Mouse (Mus musculus) heart, embryonic 14.5 days (tissue): ENCODE results near the gene Irak2. TPM values are rescaled to one million over a fixed set of nuclear protein-coding genes. Genes with fewer than 3 reads are reported as not detected.
"Not testable (repeated sequence)": the region's sequence is repeated elsewhere in the genome, so short reads cannot be mapped to it uniquely, and the experiment has no call there.

Experiments used
- ATAC-seq: fragments of 200-750 bp; cut with Nextera tagmentation; 2 replicates; pipeline ENCODE4 v1.8.0; 2017; ENCODE audit warnings: low read depth, moderate TSS enrichment; ENCODE audit not compliant: insufficient number of reproducible peaks, insufficient read depth, low FRiP score
- H3K27ac ChIP-seq, 2 experiments: fragments of 200-500 bp in 1 of 2; fragments of 300-500 bp in 1 of 2; sonication (generic) in 1 of 2; replicated peaks in 1 of 2; 2 replicates each; pipeline ENCODE4 v1.5.1; 2012 to 2014; ENCODE audit warnings: low read depth in 2 of 2, low read length in 2 of 2, control low read depth in 1 of 2, mild to moderate bottlenecking in 1 of 2, mixed read lengths in 1 of 2; ENCODE audit not compliant: control insufficient read depth in 1 of 2, insufficient read depth in 1 of 2
- H3K27me3 ChIP-seq: fragments of 300-500 bp; sonication (generic); 2 replicates; pipeline ENCODE4 v1.6.1; 2014; ENCODE audit warnings: mild to moderate bottlenecking, low read length, control low read depth; ENCODE audit not compliant: control insufficient read depth, insufficient read depth
- H3K36me3 ChIP-seq: fragments of 300-500 bp; sonication (generic); 2 replicates; pipeline ENCODE4 v1.6.1; 2014; ENCODE audit warnings: mild to moderate bottlenecking, control low read depth, low read length, mixed read lengths; ENCODE audit not compliant: control insufficient read depth, insufficient read depth
- H3K4me1 ChIP-seq, 2 experiments: fragments of 200-500 bp in 1 of 2; fragments of 300-500 bp in 1 of 2; sonication (generic) in 1 of 2; 2 replicates each; pipeline ENCODE4 v1.6.1; 2012 to 2014; ENCODE audit warnings: low read length in 2 of 2, control low read depth in 1 of 2, mixed read lengths in 1 of 2; ENCODE audit not compliant: control insufficient read depth in 2 of 2, insufficient read depth in 2 of 2
- H3K4me2 ChIP-seq: fragments of 300-500 bp; sonication (generic); 2 replicates; pipeline ENCODE4 v1.6.1; 2014; ENCODE audit warnings: mild to moderate bottlenecking, low read length
- H3K4me3 ChIP-seq, 2 experiments: fragments of 200-500 bp in 1 of 2; fragments of 300-500 bp in 1 of 2; sonication (generic) in 1 of 2; 2 replicates each; pipeline ENCODE4 v1.5.1; 2012 to 2014; ENCODE audit warnings: low read length in 2 of 2, mild to moderate bottlenecking in 2 of 2, control low read depth in 1 of 2, low read depth in 1 of 2, moderate library complexity in 1 of 2; ENCODE audit not compliant: control insufficient read depth in 1 of 2, insufficient read depth in 1 of 2
- H3K9ac ChIP-seq: fragments of 300-500 bp; sonication (generic); 2 replicates; pipeline ENCODE4 v1.6.1; 2014; ENCODE audit warnings: mild to moderate bottlenecking, low read length
- H3K9me3 ChIP-seq: fragments of 300-500 bp; sonication (generic); 2 replicates; pipeline ENCODE4 v1.6.1; 2016; ENCODE audit warnings: low read length, control low read depth; ENCODE audit not compliant: control insufficient read depth
- WGBS: fragments of 180-500 bp; shearing (Covaris S2); extraction: QIAGEN DNeasy Blood & Tissue Kit; methylation state at CpG from one replicate; pipeline ENCODE4 v1.1.7; 2014; 5-methylcytosine and 5-hydroxymethylcytosine counted together
- polyA plus RNA-seq: library from polyadenylated mRNA; unstranded; fragments of >200 nt; fragmentation: Nextera tagmentation; extraction: Ambion mirVana; gene quantifications from 2 replicates; pipeline ENCODE4 v1.2.1, GENCODE M21; 2014

Irak2 gene
- polyA plus RNA-seq, 1 experiment from 2014 or later: 3.9 TPM

- not testable (repeated sequence) for H3K27me3 ChIP-seq, H3K4me2 ChIP-seq, H3K4me1 ChIP-seq, H3K27ac ChIP-seq, H3K4me3 ChIP-seq, ATAC-seq, H3K9ac ChIP-seq, H3K9me3 ChIP-seq
- H3K36me3 ChIP-seq: peaks cover 96% of the 10 kb centered on the region
- 97% methylated on average over 5 of the region's 5 CpGs for WGBS
Measured at GRCm38 (mm10) chr6:113713389-113713788, 75.1 kb downstream of the Irak2 start.

GRCm38 (mm10) chr6:113714276-113714675, 76.0 kb downstream of the Irak2 start:
- no peaks in the 10 kb centered on the region for H3K4me1 ChIP-seq
- no peak for ATAC-seq
- H3K4me2 ChIP-seq: no peak overlapping the region
- H3K27ac ChIP-seq: no peak overlapping the region
- WGBS: 86% methylated on average over 2 of the region's 2 CpGs
- no peak overlapping the region for H3K4me3 ChIP-seq
- no peak overlapping the region for H3K9ac ChIP-seq
- no peaks in the 10 kb centered on the region for H3K27me3 ChIP-seq
- no peaks in the 10 kb centered on the region for H3K9me3 ChIP-seq
- H3K36me3 ChIP-seq: peaks cover 96% of the 10 kb centered on the region

- ATAC-seq: no peak
- peaks cover 96% of the 10 kb centered on the region for H3K36me3 ChIP-seq
- 89% methylated on average over 1 of the region's 1 CpGs for WGBS
Measured at GRCm38 (mm10) chr6:113714797-113715196, 76.5 kb downstream of the Irak2 start.

GRCm38 (mm10) chr6:113717541-113717940, 79.3 kb downstream of the Irak2 start:
- no peak overlapping the region for H3K27ac ChIP-seq
- no peaks in the 10 kb centered on the region for H3K4me1 ChIP-seq
- H3K27me3 ChIP-seq: no peaks in the 10 kb centered on the region
- peaks cover 93% of the 10 kb centered on the region for H3K36me3 ChIP-seq
- H3K9me3 ChIP-seq: no peaks in the 10 kb centered on the region
- H3K9ac ChIP-seq: no peak overlapping the region
- WGBS: 92% methylated on average over 3 of the region's 3 CpGs
- no peak overlapping the region for H3K4me3 ChIP-seq
- ATAC-seq: no peak
- H3K4me2 ChIP-seq: no peak overlapping the region

More at GRCm38 (mm10) chr6:113714797-113715196, 76.5 kb downstream of the Irak2 start:
- H3K4me3 ChIP-seq: no peak overlapping the region
- no peaks in the 10 kb centered on the region for H3K9me3 ChIP-seq
- H3K27ac ChIP-seq: no peak overlapping the region
- no peak overlapping the region for H3K4me2 ChIP-seq
- H3K9ac ChIP-seq: no peak overlapping the region
- H3K27me3 ChIP-seq: no peaks in the 10 kb centered on the region
- H3K4me1 ChIP-seq: no peaks in the 10 kb centered on the region

GRCm38 (mm10) chr6:113719878-113720277, 81.6 kb downstream of the Irak2 start, which contains the start of gene Ghrl:
Gene Ghrl, minus strand, starts transcription at chr6:113719880.
- Histone ChIP-seq H3K36me3 (peaks cover 95% of the 10 kb centered on the region), H3K4me3 (no peak within 1 kb of the TSS), H3K9ac (no peak within 1 kb of the TSS), H3K4me2 (no peak within 1 kb of the TSS), H3K27ac (no peak within 1 kb of the TSS), H3K9me3 (no peaks in the 10 kb centered on the region), H3K27me3 (no peaks in the 10 kb centered on the region), H3K4me1 (no peaks in the 10 kb centered on the region)
- WGBS: 93% methylated on average over 3 of the region's 3 CpGs
- no peak for ATAC-seq

- no peak for ATAC-seq
Measured at GRCm38 (mm10) chr6:113721061-113721460, 82.8 kb downstream of the Irak2 start.

GRCm38 (mm10) chr6:113728181-113728580, 89.9 kb downstream of the Irak2 start:
- 85% methylated on average over 7 of the region's 7 CpGs for WGBS
- Histone ChIP-seq H3K27ac (no peak overlapping the region), H3K9me3 (no peaks in the 10 kb centered on the region), H3K36me3 (peaks cover 100% of the 10 kb centered on the region), H3K4me3 (no peak overlapping the region), H3K4me1 (no peaks in the 10 kb centered on the region), H3K4me2 (no peak overlapping the region), H3K27me3 (no peaks in the 10 kb centered on the region), H3K9ac (no peak overlapping the region)
- no peak for ATAC-seq

More at GRCm38 (mm10) chr6:113721061-113721460, 82.8 kb downstream of the Irak2 start:
- H3K27me3 ChIP-seq: no peaks in the 10 kb centered on the region
- H3K9ac ChIP-seq: no peak overlapping the region
- H3K4me1 ChIP-seq: no peaks in the 10 kb centered on the region
- WGBS: 68% methylated on average over 4 of the region's 4 CpGs
- H3K36me3 ChIP-seq: peaks cover 95% of the 10 kb centered on the region
- no peaks in the 10 kb centered on the region for H3K9me3 ChIP-seq
- no peak overlapping the region for H3K4me2 ChIP-seq
- H3K4me3 ChIP-seq: no peak overlapping the region
- H3K27ac ChIP-seq: no peak overlapping the region

GRCm38 (mm10) chr6:113731296-113731695, 93.0 kb downstream of the Irak2 start:
- no peaks in the 10 kb centered on the region for H3K27me3 ChIP-seq
- no peak overlapping the region for H3K4me3 ChIP-seq
- peaks cover 100% of the 10 kb centered on the region for H3K36me3 ChIP-seq
- H3K4me1 ChIP-seq: no peaks in the 10 kb centered on the region
- H3K9ac ChIP-seq: no peak overlapping the region
- H3K27ac ChIP-seq: no peak overlapping the region
- no peak for ATAC-seq
- no peak overlapping the region for H3K4me2 ChIP-seq
- WGBS: 88% methylated on average over 3 of the region's 3 CpGs
- no peaks in the 10 kb centered on the region for H3K9me3 ChIP-seq
